Mouse (Mus musculus): ENCODE results near the gene Pkdcc.

Pkdcc gene

GRCm38 (mm10) chr17:83214674-83215528 lies at the start of gene Pkdcc:
Gene Pkdcc, plus strand, starts transcription at chr17:83215292.
- peak; percentile 29 for DNase-seq (ENCODE audit: low read depth)

- DNase-seq (ENCODE audit: low read depth) = no peak
Observed at GRCm38 (mm10) chr17:83166195-83166594, 48.9 kb upstream of the Pkdcc start.

- no peak for DNase-seq (ENCODE audit: low read depth)
Observed at GRCm38 (mm10) chr17:83176146-83176545, 38.9 kb upstream of the Pkdcc start.

- DNase-seq (ENCODE audit: low read depth) = no peak
Observed at GRCm38 (mm10) chr17:83178483-83179150, 36.5 kb upstream of the Pkdcc start.

- DNase-seq (ENCODE audit: low read depth) = no peak
Observed at GRCm38 (mm10) chr17:83179151-83179531, 36.0 kb upstream of the Pkdcc start.

GRCm38 (mm10) chr17:83179569-83179968 lies 35.5 kb upstream of the Pkdcc start:
- DNase-seq (ENCODE audit: low read depth) = no peak

- no peak for DNase-seq (ENCODE audit: low read depth)
Observed at GRCm38 (mm10) chr17:83181086-83181485, 34.0 kb upstream of the Pkdcc start.

- no peak for DNase-seq (ENCODE audit: low read depth)
Observed at GRCm38 (mm10) chr17:83181592-83181991, 33.5 kb upstream of the Pkdcc start.

GRCm38 (mm10) chr17:83182061-83182664 lies 32.9 kb upstream of the Pkdcc start:
- no peak for DNase-seq (ENCODE audit: low read depth)

- DNase-seq (ENCODE audit: low read depth) = no peak
Observed at GRCm38 (mm10) chr17:83182780-83183179, 32.3 kb upstream of the Pkdcc start.

GRCm38 (mm10) chr17:83187751-83188565 lies 27.1 kb upstream of the Pkdcc start:
- no peak for DNase-seq (ENCODE audit: low read depth)

GRCm38 (mm10) chr17:83190810-83191209 lies 24.3 kb upstream of the Pkdcc start:
- DNase-seq (ENCODE audit: low read depth) = no peak

- DNase-seq (ENCODE audit: low read depth) = no peak
Observed at GRCm38 (mm10) chr17:83194491-83194890, 20.6 kb upstream of the Pkdcc start.

GRCm38 (mm10) chr17:83197361-83197923 lies 17.6 kb upstream of the Pkdcc start:
- DNase-seq (ENCODE audit: low read depth) = no peak

GRCm38 (mm10) chr17:83200469-83200868 lies 14.6 kb upstream of the Pkdcc start:
- no peak for DNase-seq (ENCODE audit: low read depth)

- DNase-seq (ENCODE audit: low read depth) = no peak
Observed at GRCm38 (mm10) chr17:83201257-83201656, 13.8 kb upstream of the Pkdcc start.

GRCm38 (mm10) chr17:83203692-83204383 lies 11.3 kb upstream of the Pkdcc start:
- DNase-seq (ENCODE audit: low read depth) = no peak

GRCm38 (mm10) chr17:83207296-83207695 lies 7.8 kb upstream of the Pkdcc start:
- no peak for DNase-seq (ENCODE audit: low read depth)

GRCm38 (mm10) chr17:83208455-83208854 lies 6.6 kb upstream of the Pkdcc start:
- DNase-seq (ENCODE audit: low read depth) = no peak

- no peak for DNase-seq (ENCODE audit: low read depth)
Observed at GRCm38 (mm10) chr17:83210531-83210930, 4.6 kb upstream of the Pkdcc start.

- DNase-seq (ENCODE audit: low read depth) = no peak
Observed at GRCm38 (mm10) chr17:83211196-83211595, 3.9 kb upstream of the Pkdcc start.
